Mouse (Mus musculus) mouse trophoblast stem cell (cell line): ENCODE measurements around the gene Pi4k2a.

Experiments used
- in situ Hi-C, 2 experiments: fragments of 300-500 bp; cut with MseI, MboI; formaldehyde crosslinking; loops; 2 replicates in 1 of 2; 3 replicates in 1 of 2; pipeline ENCODE4 v1.15.1; 2025

The Pi4k2a gene

DNA sequence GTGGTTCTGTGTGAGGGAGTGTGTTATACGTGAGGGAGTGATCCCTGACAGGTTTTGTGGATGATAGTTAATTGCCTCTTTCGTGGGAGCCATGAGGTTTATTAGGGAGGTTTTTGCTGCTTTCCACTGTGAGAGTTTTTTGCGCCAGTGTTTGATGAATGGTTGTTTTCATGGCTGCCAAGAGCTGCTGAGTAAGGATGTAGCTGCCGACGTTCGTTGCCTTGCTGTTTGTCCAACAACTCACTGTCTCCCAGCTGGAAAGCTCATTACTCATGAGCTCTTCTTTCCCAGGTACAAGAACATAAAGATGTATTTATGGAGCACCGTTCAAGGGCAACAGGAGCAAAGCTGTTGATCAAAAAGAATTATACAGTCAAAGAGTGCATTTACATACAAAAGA is 73.9 kb downstream of the Pi4k2a start:
- in situ Hi-C loops: no loop called here

DNA sequence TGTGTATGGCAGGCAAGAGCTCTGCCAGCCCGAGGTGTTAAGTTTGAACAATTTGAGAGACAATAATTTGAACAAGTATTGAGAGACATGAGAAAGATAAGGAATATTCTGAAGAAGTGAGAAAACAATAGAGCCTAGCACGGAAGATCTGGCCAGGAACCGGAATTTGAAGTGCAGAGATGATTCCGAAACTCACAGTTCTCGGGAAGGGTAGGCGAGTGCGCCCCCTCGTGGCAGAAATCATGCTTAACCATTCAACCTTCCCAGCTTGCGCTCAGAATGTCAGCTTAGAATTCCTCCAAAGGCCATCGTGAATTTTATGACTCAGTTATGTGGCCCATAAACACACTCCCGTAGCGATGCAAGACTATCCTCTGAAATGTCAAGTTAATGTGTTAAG is 75.9 kb downstream of the Pi4k2a start:
- in situ Hi-C loops: no loop called here

GRCm38 (mm10) chr19:42166766-42167165 is 76.5 kb downstream of the Pi4k2a start:
- in situ Hi-C loops: no loop called here

GRCm38 (mm10) chr19:42167489-42167888 is 77.2 kb downstream of the Pi4k2a start:
- in situ Hi-C loops: no loop called here

GRCm38 (mm10) chr19:42169322-42169975 is 79.2 kb downstream of the Pi4k2a start:
- in situ Hi-C loops: no loop called here

DNA sequence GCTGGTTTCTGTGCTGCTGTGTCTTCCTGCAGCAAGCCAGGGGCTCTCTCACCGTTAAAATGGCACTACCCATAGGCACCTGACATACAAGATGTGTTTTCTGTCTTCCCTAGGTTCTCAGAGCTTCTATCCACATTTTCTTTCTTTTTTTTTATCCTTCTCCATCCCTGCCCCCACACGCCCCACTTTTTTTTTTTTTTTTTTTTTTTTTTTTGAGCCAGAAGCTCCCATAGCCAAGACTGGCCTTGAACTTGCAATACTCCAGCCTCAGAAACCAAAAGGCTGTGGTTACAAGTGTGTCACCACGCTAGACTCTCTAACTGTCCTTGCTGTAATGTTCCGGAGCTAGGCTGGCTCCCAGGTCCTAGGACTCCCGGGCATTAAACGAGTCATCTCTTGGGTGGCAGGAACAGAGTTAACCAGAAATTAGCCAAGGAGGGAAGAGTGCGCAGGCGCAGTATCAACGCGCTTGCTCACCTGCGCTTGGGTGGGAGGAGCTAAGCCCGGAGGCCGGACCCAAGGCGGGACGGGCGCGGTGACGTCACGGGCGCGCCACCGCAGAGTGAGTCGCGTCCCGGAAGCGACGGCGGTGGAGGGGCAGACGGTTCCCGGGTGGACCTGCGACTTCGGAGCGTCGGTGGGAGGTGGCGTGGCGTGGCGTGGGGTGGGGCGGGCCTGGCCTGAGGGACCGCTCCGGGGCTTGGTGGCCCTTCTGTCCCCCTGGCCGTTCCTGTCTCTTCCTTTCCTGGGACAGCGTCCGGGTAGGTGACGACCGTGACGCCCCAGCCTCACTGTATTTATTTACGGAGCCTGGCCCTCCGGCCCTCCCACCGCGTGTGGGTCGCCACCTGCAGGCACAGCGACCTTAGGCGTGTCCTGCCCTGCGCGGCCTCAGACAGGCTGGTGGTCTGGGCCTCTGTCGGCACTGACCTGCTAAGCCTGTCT is 80.0 kb downstream of the Pi4k2a start:
- in situ Hi-C loops: no loop called here
